Mouse (Mus musculus) liver, adult 2 months (tissue): ENCODE measurements around the gene Iqgap2.

ENCODE experiments used
- CTCF ChIP-seq: fragments of 200-500 bp; IDR thresholded peaks from 2 replicates; pipeline ENCODE4 v1.5.1; 2011; ENCODE audit warnings: low read depth, low read length, control low read depth
- POLR2A ChIP-seq: fragments of 200-500 bp; IDR thresholded peaks from 2 replicates; pipeline ENCODE4 v1.6.1; 2011; ENCODE audit warnings: low read length, control low read depth; ENCODE audit not compliant: insufficient read depth; ENCODE audit errors: extremely low read depth

DNA sequence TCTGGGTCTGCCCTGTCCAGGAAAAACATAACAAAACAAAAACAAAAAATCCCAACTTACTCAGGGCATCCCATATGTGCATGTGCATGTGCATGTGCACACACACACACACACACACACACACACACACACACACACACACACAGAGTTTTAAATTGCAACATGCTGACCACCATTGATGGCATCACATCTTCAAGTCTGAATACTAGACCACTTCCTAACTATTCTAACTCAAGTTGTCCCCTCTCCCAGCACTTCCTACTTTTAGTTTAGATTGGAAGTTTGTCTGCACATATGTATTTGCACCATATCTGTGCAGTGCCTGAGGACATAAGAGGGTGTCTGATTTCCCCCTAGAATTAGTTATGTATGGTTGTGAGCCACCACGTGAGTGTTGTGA, 49.8 kb downstream of the Iqgap2 start:
- no peak for TF ChIP-seq POLR2A
- TF ChIP-seq CTCF = no peak
